Mouse (Mus musculus) midbrain, embryonic 11.5 days (tissue): ENCODE data around the gene Prrc2b. TPM values are rescaled to one million over a fixed set of nuclear protein-coding genes. Genes with fewer than 3 reads are reported as not detected.

Source experiments
- ATAC-seq: fragments of 200-750 bp; cut with Nextera tagmentation; 2 replicates; pipeline ENCODE4 v1.8.0; 2017; ENCODE audit warnings: moderate TSS enrichment, moderate library complexity; ENCODE audit not compliant: low FRiP score
- DNase-seq: peaks from one replicate; pipeline ENCODE4 v3.0.0; 2015; ENCODE audit warnings: low spot score; ENCODE audit errors: missing footprints
- H3K27ac ChIP-seq: fragments of 300-500 bp; sonication (generic); 2 replicates; pipeline ENCODE4 v1.5.1; 2014; ENCODE audit warnings: low read depth, low read length
- H3K27me3 ChIP-seq: fragments of 300-500 bp; sonication (generic); 2 replicates; pipeline ENCODE4 v1.6.1; 2014; ENCODE audit warnings: mild to moderate bottlenecking, low read length, moderate library complexity, mixed read lengths; ENCODE audit not compliant: control insufficient read depth, insufficient read depth
- H3K36me3 ChIP-seq: fragments of 300-500 bp; sonication (generic); 2 replicates; pipeline ENCODE4 v1.6.1; 2014; ENCODE audit warnings: mild to moderate bottlenecking, low read length, moderate library complexity, mixed read lengths; ENCODE audit not compliant: control insufficient read depth, insufficient read depth
- H3K4me1 ChIP-seq: fragments of 300-500 bp; sonication (generic); 2 replicates; pipeline ENCODE4 v1.6.1; 2014; ENCODE audit warnings: low read length; ENCODE audit not compliant: control insufficient read depth, insufficient read depth
- H3K4me2 ChIP-seq: fragments of 300-500 bp; sonication (generic); 2 replicates; pipeline ENCODE4 v1.6.1; 2014; ENCODE audit warnings: mild to moderate bottlenecking, moderate library complexity
- H3K4me3 ChIP-seq: fragments of 300-500 bp; sonication (generic); 2 replicates; pipeline ENCODE4 v1.5.1; 2014; ENCODE audit warnings: low read depth, low read length
- H3K9ac ChIP-seq: fragments of 300-500 bp; sonication (generic); 2 replicates; pipeline ENCODE4 v1.6.1; 2014; ENCODE audit warnings: low read length
- H3K9me3 ChIP-seq: fragments of 300-500 bp; sonication (generic); 2 replicates; pipeline ENCODE4 v1.6.1; 2016; ENCODE audit warnings: low read length; ENCODE audit not compliant: control insufficient read depth
- WGBS: fragments of 180-500 bp; shearing (Covaris S2); extraction: QIAGEN DNeasy Blood & Tissue Kit; methylation state at CpG from one replicate; pipeline ENCODE4 v1.1.7; 2014; 5-methylcytosine and 5-hydroxymethylcytosine counted together
- polyA plus RNA-seq: library from polyadenylated mRNA; unstranded; fragments of >200 nt; fragmentation: Nextera tagmentation; extraction: Ambion mirVana; gene quantifications from 2 replicates; pipeline ENCODE4 v1.2.1, GENCODE M21; 2014

The Prrc2b gene
- polyA plus RNA-seq, 1 experiment from 2014 or later, result 64.1 TPM

DNA sequence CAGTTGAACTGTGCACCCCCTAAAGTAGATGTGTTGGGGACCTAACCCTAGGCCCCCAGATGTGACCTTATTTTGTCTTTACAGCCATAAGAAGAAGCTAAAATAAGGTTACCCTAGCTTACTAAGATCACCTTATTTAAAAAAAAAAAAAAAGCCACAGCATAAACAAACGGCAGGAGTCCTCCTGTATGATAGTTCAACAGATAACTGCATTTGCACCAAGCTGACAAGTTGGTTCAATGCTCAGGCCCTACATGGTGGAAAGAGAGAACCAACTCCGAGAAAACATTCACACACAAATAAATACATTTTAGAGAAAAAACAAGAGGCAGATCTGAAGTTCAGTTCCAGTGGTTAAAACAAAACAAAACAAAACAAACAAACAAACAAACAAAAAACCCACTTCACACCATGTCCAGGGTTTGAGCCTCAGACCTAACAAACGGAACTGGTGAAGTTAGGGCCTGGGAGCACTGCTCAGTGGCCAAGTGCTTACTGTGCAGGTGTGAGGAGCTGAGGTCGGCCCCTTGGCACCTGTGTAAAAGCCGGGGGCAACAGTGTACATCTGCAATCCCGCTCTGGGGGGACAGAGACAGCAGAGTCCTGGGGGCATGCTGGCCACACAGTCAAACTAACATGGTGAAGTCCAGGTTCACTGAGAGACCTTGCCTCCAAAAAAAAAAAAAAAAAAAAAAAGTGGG, 18.9 kb upstream of the Prrc2b start:
- DNase-seq, result no peak
- Histone ChIP-seq H3K36me3 (no peaks in the 10 kb centered on the region), H3K4me3 (no peak overlapping the region), H3K4me2 (no peak overlapping the region), H3K9ac (no peak overlapping the region), H3K4me1 (peaks cover under 1% of the 10 kb centered on the region; the same call in 1 of the 2 replicates), H3K27ac (no peak overlapping the region), H3K9me3 (no peaks in the 10 kb centered on the region), H3K27me3 (no peaks in the 10 kb centered on the region)
- WGBS, result 68% methylated on average over 6 of the region's 6 CpGs
- ATAC-seq, result no peak

DNA sequence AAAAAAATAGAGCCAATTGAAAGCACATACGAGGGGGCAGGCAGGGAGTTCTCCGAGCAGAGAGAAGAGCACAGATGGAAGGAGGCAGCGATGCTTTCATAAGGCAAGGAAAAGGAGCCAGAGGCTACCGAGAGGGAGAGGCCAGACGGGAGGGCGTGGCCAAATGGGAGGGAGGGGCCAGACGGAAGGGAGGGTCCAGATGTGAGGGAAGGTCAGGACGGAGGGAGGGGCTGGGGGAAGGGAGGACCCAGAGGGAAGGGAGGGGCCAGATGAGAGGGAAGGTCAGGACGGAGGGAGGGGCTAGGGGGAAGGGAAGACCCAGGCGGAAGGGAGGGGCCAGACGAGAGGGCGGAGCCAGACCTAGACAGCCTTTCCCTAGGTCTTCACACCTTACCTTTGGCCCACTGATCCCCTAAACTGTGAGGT, 18.3 kb upstream of the Prrc2b start:
- no peaks in the 10 kb centered on the region for H3K36me3 ChIP-seq
- H3K4me1 ChIP-seq, result peaks cover 5% of the 10 kb centered on the region; the same call in 1 of the 2 replicates
- 6% methylated on average over 12 of the region's 12 CpGs for WGBS
- H3K9me3 ChIP-seq, result no peaks in the 10 kb centered on the region
- no peak overlapping the region for H3K27ac ChIP-seq
- H3K27me3 ChIP-seq, result no peaks in the 10 kb centered on the region
- no peak overlapping the region for H3K9ac ChIP-seq
- DNase-seq (peak; percentile 94), ATAC-seq (peak; percentile 28; the same call in 1 of the 2 replicates)
- no peak overlapping the region for H3K4me2 ChIP-seq
- H3K4me3 ChIP-seq, result no peak overlapping the region

DNA sequence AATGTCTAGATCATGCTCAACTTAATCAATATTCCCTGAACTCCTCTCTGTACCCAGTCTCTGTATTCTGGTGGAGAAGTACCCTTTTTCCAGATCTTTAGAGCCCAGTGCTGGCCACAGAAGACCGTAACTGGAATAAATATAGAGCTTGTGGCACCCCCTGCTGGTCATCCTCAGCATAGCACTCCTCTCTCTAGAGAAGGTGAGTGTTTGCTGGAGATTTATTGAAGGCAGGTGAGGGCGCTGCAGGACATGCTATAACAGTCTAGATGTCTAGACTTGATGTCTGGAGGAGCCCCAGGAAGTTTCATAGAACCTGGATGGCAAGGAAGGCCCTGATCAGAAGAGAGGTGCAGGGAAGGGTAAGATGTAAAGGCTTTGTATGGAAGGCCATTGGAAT, 16.8 kb upstream of the Prrc2b start:
- Histone ChIP-seq H3K4me1 (peaks cover 5% of the 10 kb centered on the region; the same call in 1 of the 2 replicates), H3K27me3 (no peaks in the 10 kb centered on the region), H3K4me2 (no peak overlapping the region), H3K9ac (no peak overlapping the region), H3K4me3 (no peak overlapping the region), H3K27ac (no peak overlapping the region), H3K36me3 (no peaks in the 10 kb centered on the region), H3K9me3 (no peaks in the 10 kb centered on the region)
- peak; percentile 98 for DNase-seq
- no peak for ATAC-seq
- 5% methylated on average over 2 of the region's 2 CpGs for WGBS

DNA sequence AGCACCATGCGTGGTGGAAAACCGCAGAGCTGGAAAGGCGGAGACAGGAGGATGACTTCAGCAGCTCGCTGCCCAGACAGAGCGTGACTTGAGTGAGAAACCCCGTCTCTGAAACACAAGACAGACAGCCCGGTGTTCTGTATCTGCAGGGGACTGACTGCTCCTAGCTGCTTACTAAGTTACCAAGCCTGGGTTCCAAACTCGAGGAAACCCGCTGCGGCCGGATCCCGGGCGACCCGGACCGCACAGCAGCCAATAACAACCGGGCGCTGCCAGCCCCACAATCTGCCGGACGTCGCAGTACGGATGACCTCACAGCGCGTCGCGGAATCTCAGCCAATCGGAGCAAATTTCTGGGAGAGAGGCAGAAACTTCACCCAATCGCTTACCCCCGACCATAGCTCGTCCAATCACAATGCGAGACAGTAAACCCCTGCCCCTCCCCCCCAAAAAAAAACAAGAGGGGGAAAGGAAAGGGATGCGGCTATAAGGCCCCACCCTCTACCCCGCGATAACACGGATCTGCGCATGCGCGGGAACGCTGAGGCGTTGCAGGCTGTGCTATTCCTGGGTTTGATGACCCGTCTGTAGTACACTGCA, 13.1 kb upstream of the Prrc2b start:
- no peaks in the 10 kb centered on the region for H3K27me3 ChIP-seq
- under 1% methylated on average over 40 of the region's 40 CpGs for WGBS

DNA sequence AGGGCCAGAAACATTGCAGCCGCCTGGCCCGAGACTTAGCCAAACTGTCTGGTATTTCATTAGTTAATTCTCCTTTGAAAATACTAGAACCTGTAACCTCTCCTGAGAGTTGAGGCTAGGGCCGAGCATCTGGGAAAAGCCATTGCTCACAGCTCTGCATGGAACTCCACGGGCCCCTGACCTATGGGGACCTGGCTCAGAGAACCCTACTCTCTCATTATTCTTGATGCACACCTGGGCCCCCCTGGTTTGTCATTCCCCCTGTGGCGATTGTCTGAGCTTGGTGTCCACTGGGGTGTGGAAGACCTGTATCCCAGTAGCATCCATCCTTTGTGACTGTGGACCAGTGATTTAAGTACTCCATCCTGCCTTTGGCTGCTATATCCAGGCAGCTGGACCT, 11.5 kb upstream of the Prrc2b start:
- WGBS, result 86% methylated on average over 5 of the region's 5 CpGs
- peak; percentile 35 for DNase-seq
- no peak for ATAC-seq
- Histone ChIP-seq H3K27ac (no peak overlapping the region), H3K9me3 (no peaks in the 10 kb centered on the region), H3K27me3 (no peaks in the 10 kb centered on the region), H3K9ac (no peak overlapping the region), H3K4me1 (peaks cover 12% of the 10 kb centered on the region; the same call in 1 of the 2 replicates), H3K4me3 (no peak overlapping the region), H3K36me3 (no peaks in the 10 kb centered on the region), H3K4me2 (no peak overlapping the region)

More for the DNA sequence above, 13.1 kb upstream of the Prrc2b start:
- H3K4me3 ChIP-seq, result peak overlapping the region; percentile 54
- ATAC-seq (peak; percentile 95), DNase-seq (peak; percentile 100)
- H3K27ac ChIP-seq, result peak overlapping the region; percentile 77
- H3K9me3 ChIP-seq, result no peaks in the 10 kb centered on the region
- peak overlapping the region; percentile 81 for H3K9ac ChIP-seq
- H3K4me1 ChIP-seq, result peaks cover 12% of the 10 kb centered on the region; the same call in 1 of the 2 replicates
- no peaks in the 10 kb centered on the region for H3K36me3 ChIP-seq
- peak overlapping the region; percentile 89 for H3K4me2 ChIP-seq

DNA sequence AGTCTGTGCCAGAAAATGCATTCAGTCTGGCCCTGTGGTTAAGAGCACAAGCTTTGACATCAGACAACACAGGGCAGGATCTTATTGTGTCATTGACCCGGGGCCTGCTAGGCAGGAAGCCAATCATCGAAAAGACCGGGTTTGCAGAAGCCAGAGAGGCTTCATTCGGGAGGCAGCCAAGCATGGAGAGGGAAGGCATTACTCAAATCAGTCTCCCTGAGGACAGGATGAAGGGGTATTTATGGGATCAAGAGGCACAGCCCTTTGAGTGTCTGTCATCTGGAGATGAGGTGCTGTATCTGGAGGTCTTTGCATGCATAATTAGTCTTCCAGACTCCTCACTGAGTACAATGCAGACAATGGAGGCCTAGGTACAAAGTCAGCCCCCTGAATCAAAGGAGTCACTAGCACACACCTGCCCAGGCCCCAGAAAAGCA, 10.4 kb upstream of the Prrc2b start:
- Histone ChIP-seq H3K27ac (0 out of 2 replicates have a peak overlapping the region, but pooled peaks have one; percentile 40), H3K4me2 (no peak overlapping the region), H3K9ac (no peak overlapping the region), H3K4me3 (no peak overlapping the region), H3K36me3 (no peaks in the 10 kb centered on the region), H3K9me3 (no peaks in the 10 kb centered on the region), H3K4me1 (peaks cover 12% of the 10 kb centered on the region; the same call in 1 of the 2 replicates), H3K27me3 (no peaks in the 10 kb centered on the region)
- DNase-seq (peak; percentile 81), ATAC-seq (0 out of 2 replicates have a peak, but pooled peaks have one; percentile 15)
- WGBS, result 19% methylated on average over 4 of the region's 4 CpGs

DNA sequence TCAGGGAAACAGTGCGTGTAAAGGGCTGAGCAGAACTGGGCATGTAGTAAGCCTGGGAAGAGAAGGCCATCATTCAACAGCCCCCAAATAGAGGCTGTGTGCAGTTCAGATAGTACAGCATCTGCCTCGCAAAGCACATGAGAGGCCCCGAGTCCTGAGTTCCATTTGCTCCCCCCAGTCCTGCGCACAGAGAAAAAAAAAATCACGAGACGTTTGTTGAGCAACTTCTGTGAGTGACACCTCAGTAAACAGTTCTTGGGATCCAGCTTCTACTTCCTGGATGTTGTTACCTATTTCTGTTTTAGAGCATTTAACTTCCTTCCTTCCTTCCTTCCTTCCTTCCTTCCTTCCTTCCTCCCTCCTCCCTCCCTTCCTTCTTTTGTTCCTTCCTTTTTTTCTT, 9.3 kb upstream of the Prrc2b start:
- DNase-seq, result no peak
- Histone ChIP-seq H3K4me1 (peaks cover 12% of the 10 kb centered on the region; the same call in 1 of the 2 replicates), H3K9ac (no peak overlapping the region), H3K9me3 (no peaks in the 10 kb centered on the region), H3K36me3 (no peaks in the 10 kb centered on the region), H3K27me3 (no peaks in the 10 kb centered on the region), H3K27ac (no peak overlapping the region), H3K4me2 (no peak overlapping the region), H3K4me3 (no peak overlapping the region)
- no peak for ATAC-seq
- WGBS, result 88% methylated on average over 6 of the region's 6 CpGs

DNA sequence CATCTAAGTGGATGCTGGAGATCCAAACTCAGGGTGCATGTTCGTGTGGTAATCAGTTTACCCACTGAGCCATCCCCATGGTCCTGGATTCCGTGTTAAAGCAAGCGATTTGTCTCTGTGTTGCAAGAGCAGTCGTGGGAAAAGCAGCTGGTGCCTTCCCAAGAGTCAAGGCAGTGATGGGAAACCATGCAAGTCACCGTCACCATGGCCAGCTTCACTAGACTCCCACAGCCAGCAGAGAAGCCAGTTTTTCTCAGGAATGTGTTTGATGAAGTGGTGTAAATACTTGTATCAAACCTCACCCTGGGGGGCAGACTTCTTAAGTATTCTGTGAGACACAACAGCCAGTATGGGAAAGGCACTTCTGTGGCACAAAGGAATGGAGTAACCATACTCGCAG, 8.5 kb upstream of the Prrc2b start:
- Histone ChIP-seq H3K36me3 (no peaks in the 10 kb centered on the region), H3K4me1 (peaks cover 11% of the 10 kb centered on the region; the same call in 1 of the 2 replicates), H3K27me3 (no peaks in the 10 kb centered on the region), H3K4me2 (no peak overlapping the region), H3K9me3 (no peaks in the 10 kb centered on the region), H3K9ac (no peak overlapping the region), H3K27ac (no peak overlapping the region), H3K4me3 (no peak overlapping the region)
- no peak for ATAC-seq
- WGBS, result 66% methylated on average over 6 of the region's 6 CpGs
- DNase-seq, result no peak

DNA sequence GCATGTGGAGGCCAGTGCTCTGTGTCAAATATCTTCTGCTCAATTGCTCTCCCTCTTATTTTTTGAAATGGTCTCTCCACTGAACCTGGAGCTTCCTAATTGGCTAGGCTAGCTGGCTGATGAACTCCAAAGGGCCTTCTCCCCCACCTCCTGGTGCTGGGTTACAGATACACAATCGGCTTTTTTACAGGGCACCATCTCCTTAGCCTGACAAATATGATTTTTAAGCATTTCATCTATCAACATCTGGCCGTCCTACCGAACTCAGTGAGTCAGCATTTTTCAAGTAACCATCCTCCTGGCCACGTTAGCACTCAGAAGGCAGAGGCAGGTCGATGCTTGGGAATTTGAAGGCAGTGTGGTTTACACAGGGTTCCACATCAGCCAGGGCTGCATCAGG, 6.2 kb upstream of the Prrc2b start:
- Histone ChIP-seq H3K4me2 (no peak overlapping the region), H3K9ac (no peak overlapping the region), H3K27ac (no peak overlapping the region), H3K36me3 (no peaks in the 10 kb centered on the region), H3K9me3 (no peaks in the 10 kb centered on the region), H3K4me1 (peaks cover 10% of the 10 kb centered on the region; the same call in 1 of the 2 replicates), H3K27me3 (no peaks in the 10 kb centered on the region), H3K4me3 (no peak overlapping the region)
- DNase-seq (no peak), ATAC-seq (no peak)
- 89% methylated on average over 5 of the region's 5 CpGs for WGBS
